ENCODE assay signal across 8 mouse cellular contexts in the genomic region with DNA sequence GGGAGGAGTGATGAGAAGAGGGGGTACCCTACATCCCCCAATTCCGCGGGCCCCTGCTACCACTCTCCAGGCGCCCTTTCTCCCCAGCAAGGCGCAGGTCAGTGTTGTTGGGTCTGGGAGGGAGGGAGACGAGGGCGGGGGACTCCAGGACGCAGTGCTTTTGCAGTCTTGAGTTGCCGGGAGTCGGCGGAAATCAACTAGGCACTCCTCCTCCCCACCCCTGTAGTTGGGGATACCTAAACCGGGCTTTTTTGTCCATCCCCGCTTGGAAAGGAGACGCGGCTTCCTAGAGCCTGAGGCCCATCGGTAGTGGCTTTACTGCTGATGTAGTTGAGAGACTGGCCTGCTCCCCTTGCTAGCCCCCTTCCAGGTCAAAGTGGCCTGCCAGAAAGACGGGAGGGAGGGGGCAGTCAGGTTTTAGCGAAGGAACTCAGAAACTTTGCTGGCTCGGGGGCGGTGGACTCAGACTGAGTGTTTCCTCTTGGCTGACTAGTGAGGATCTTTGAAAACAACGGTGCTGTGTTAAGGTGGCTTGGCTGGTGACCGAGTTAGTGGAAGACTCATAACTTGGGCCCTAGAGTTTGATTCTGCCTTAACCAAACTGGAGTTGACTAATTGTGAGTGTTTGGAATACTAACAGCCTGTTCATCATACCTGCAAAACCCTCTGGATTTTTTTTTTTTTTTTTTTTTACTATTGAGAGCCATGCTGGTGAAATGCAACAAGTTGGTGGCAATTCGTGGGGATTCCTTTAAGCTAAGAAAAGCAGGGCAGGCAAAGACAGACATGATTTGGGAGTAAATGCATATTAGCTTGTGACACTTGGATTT. TPM values are rescaled to one million over a fixed set of nuclear protein-coding genes. Genes with fewer than 3 reads are reported as not detected.
A peak's percentile ranks its signal among the peaks of the same experiment; 100 is the strongest.
DNase-seq lines count a peak whose midpoint lies in the region; ATAC-seq and TF ChIP-seq lines count a peak whose summit lies in the region.

No protein-coding gene starts in this region.

- ATAC-seq in hindbrain, embryonic 11.5 days (ENCODE audit: low FRiP score): peak; percentile 78
- peak; percentile 51 for ATAC-seq in liver, postnatal 0 days

- peak; percentile 47 to 56 for DNase-seq in layer of hippocampus, postnatal 10 days (ENCODE audit: low spot score in 2 of 2)
- DNase-seq in layer of hippocampus, postnatal 25 days (ENCODE audit: extremely low spot score in 1 of 2, low spot score in 1 of 2): no peak
- DNase-seq in MEL (ENCODE audit: low read depth, low spot score): peak; percentile 67
- peak; percentile 72 for DNase-seq in hindbrain, embryonic 11.5 days (ENCODE audit: low spot score)
- DNase-seq in liver, postnatal 0 days: no peak
- DNase-seq in spleen, postnatal 36 days (ENCODE audit: low spot score in 2 of 2): peak; percentile 22 to 31
- no peak for DNase-seq in adrenal gland, adult 18-20 months (ENCODE audit: low spot score in 2 of 2)

- peaks cover 1% of the 10 kb centered on the region; the same call in 1 of the 2 replicates for H3K79me2 ChIP-seq in MEL (ENCODE audit: control insufficient read depth, insufficient read depth, low read length, poor library complexity)

- TF ChIP-seq RAD21 in MEL (IDR thresholded peaks at IDR 0.05; ENCODE audit: low read depth, low read length): no peak

- H3K27ac ChIP-seq in MEL (ENCODE audit: control insufficient read depth, low read depth, low read length): peak overlapping the region; percentile 48; the same call in 1 of the 2 replicates
- peak overlapping the region; percentile 75 for H3K27ac ChIP-seq in cortical plate, adult 2 months (ENCODE audit: insufficient read depth, low read length)
- peak overlapping the region; percentile 44; the same call in 1 of the 2 replicates for H3K27ac ChIP-seq in hindbrain, embryonic 11.5 days (ENCODE audit: low read depth, low read length)
- peak overlapping the region; percentile 11 for H3K27ac ChIP-seq in liver, postnatal 0 days (ENCODE audit: low read depth)

- H3K9ac ChIP-seq in MEL (ENCODE audit: control insufficient read depth, low read depth, low read length, poor library complexity, severe bottlenecking): peak overlapping the region; percentile 88
- H3K9ac ChIP-seq in hindbrain, embryonic 11.5 days (ENCODE audit: low read depth, low read length): peak overlapping the region; percentile 72
- H3K9ac ChIP-seq in liver, postnatal 0 days (replicated peaks): peak overlapping the region; percentile 63

- peaks cover 4 to 12% of the 10 kb centered on the region in 2 experiments; a peak in 3 of 4 replicates for H3K4me1 ChIP-seq in MEL (ENCODE audit: control insufficient read depth in 1 of 2, insufficient read depth in 2 of 2, low read length in 2 of 2)
- peaks cover 2% of the 10 kb centered on the region; the same call in 1 of the 2 replicates for H3K4me1 ChIP-seq in cortical plate, adult 2 months (ENCODE audit: control insufficient read depth, insufficient read depth, low read length)
- 0 out of 2 replicates have a peak, but pooled peaks cover 3% of the 10 kb centered on the region for H3K4me1 ChIP-seq in hindbrain, embryonic 11.5 days (replicated peaks; ENCODE audit: control insufficient read depth, insufficient read depth, low read length)
- peaks cover 12% of the 10 kb centered on the region for H3K4me1 ChIP-seq in liver, postnatal 0 days (ENCODE audit: insufficient read depth)

- H3K4me2 ChIP-seq in hindbrain, embryonic 11.5 days (replicated peaks; ENCODE audit: low read depth, low read length): peak overlapping the region; percentile 75
- H3K4me2 ChIP-seq in liver, postnatal 0 days (ENCODE audit: low read depth, low read length): peak overlapping the region; percentile 88

- no peaks in the 10 kb centered on the region for H3K9me3 ChIP-seq in MEL (replicated peaks; ENCODE audit: insufficient read depth, low read length)
- no peaks in the 10 kb centered on the region for H3K9me3 ChIP-seq in hindbrain, embryonic 11.5 days (ENCODE audit: control insufficient read depth, low read length)
- no peaks in the 10 kb centered on the region for H3K9me3 ChIP-seq in liver, postnatal 0 days (ENCODE audit: low read length)

- TF ChIP-seq EP300 in MEL (IDR thresholded peaks at IDR 0.05; ENCODE audit: low read depth in 1 of 2, low read length in 2 of 2): no peak; a peak in 1 of 4 replicates
- TF ChIP-seq EP300 in liver, postnatal 0 days (IDR thresholded peaks at IDR 0.05; ENCODE audit: low read depth): no peak

- peaks cover 5 to 6% of the 10 kb centered on the region in 2 experiments for H3K27me3 ChIP-seq in MEL (ENCODE audit: control insufficient read depth in 1 of 2, insufficient read depth in 2 of 2, low read length in 2 of 2)
- H3K27me3 ChIP-seq in hindbrain, embryonic 11.5 days (ENCODE audit: control insufficient read depth, insufficient read depth, low read length): no peaks in the 10 kb centered on the region
- no peaks in the 10 kb centered on the region for H3K27me3 ChIP-seq in liver, postnatal 0 days (ENCODE audit: insufficient read depth, low read length)

- no peak for TF ChIP-seq CTCF in MEL (IDR thresholded peaks at IDR 0.05 in 2 of 3, conservative IDR thresholded peaks at IDR 0.05 in 1 of 3; ENCODE audit: control insufficient read depth in 1 of 3, insufficient read depth in 1 of 3, low read depth in 2 of 3, low read length in 3 of 3, poor library complexity in 1 of 3, severe bottlenecking in 1 of 3)
- TF ChIP-seq CTCF in cortical plate, adult 2 months (IDR thresholded peaks at IDR 0.05; ENCODE audit: extremely low read depth, insufficient read depth, low read length): no peak
- TF ChIP-seq CTCF in liver, postnatal 0 days (IDR thresholded peaks at IDR 0.05; ENCODE audit: low read depth): no peak

- peak overlapping the region; percentile 86 to 87 for H3K4me3 ChIP-seq in MEL (ENCODE audit: control insufficient read depth in 1 of 2, insufficient read depth in 1 of 2, low read depth in 2 of 2, low read length in 2 of 2)
- H3K4me3 ChIP-seq in cortical plate, adult 2 months (ENCODE audit: insufficient read depth, low read length): peak overlapping the region; percentile 80
- peak overlapping the region; percentile 49 for H3K4me3 ChIP-seq in hindbrain, embryonic 11.5 days (ENCODE audit: low read depth, low read length)
- peak overlapping the region; percentile 58 for H3K4me3 ChIP-seq in liver, postnatal 0 days (ENCODE audit: low read depth, low read length)

- 1% methylated on average over 20 of the region's 22 CpGs for WGBS in hindbrain, embryonic 11.5 days
- WGBS in liver, postnatal 0 days (ENCODE audit: insufficient replicate concordance): 4% methylated on average over 20 of the region's 22 CpGs

- TF ChIP-seq POLR2A in MEL (IDR thresholded peaks at IDR 0.05; ENCODE audit: control insufficient read depth in 1 of 2, insufficient read depth in 1 of 2, low read depth in 1 of 2, low read length in 2 of 2, poor library complexity in 1 of 2): no peak
- TF ChIP-seq POLR2A in cortical plate, adult 2 months (IDR thresholded peaks at IDR 0.05; ENCODE audit: extremely low read depth, insufficient read depth, low read length): no peak

- peaks cover 0 to 6% of the 10 kb centered on the region in 2 experiments; a peak in 2 of 4 replicates for H3K36me3 ChIP-seq in MEL (ENCODE audit: control insufficient read depth in 1 of 2, insufficient read depth in 2 of 2, low read length in 2 of 2)
- no peaks in the 10 kb centered on the region for H3K36me3 ChIP-seq in hindbrain, embryonic 11.5 days (ENCODE audit: control insufficient read depth, insufficient read depth, low read length)
- no peaks in the 10 kb centered on the region for H3K36me3 ChIP-seq in liver, postnatal 0 days (replicated peaks; ENCODE audit: insufficient read depth, low read length)

TF ChIP-seq in MEL, 35 proteins besides CTCF, POLR2A, EP300 and RAD21 (continues in another document):
- TF ChIP-seq TAL1 (IDR thresholded peaks at IDR 0.05; ENCODE audit: low read length) (no peak), BHLHE40 (IDR thresholded peaks at IDR 0.05; ENCODE audit: borderline replicate concordance, low read depth, low read length) (no peak), CHD2 (IDR thresholded peaks at IDR 0.05; ENCODE audit: low read length) (no peak), UBTF (IDR thresholded peaks at IDR 0.05; ENCODE audit: borderline replicate concordance, insufficient read depth, low read depth, low read length) (no peak), USF2 (IDR thresholded peaks at IDR 0.05; ENCODE audit: borderline replicate concordance in 1 of 2, insufficient read depth in 1 of 2, low read depth in 1 of 2, low read length in 2 of 2) (no peak)

RNA-seq across cellular contexts. Expression of a gene that starts 1.2 kb away (rescaled TPM):
- total RNA-seq in layer of hippocampus, postnatal 10 days (2021): 10 to 100 TPM; 53.0 to 59.9 TPM
- total RNA-seq in layer of hippocampus, postnatal 25 days (2021): 10 to 100 TPM; 61.5 to 66.5 TPM
- 3.4 and 3.8 TPM in 2 replicates for total RNA-seq in MEL (2012; rRNA removed)
- polyA plus RNA-seq in MEL (2012; ENCODE audit: insufficient read depth in 1 of 2, insufficient read length in 2 of 2, low read depth in 1 of 2, low replicate concordance in 2 of 2, missing spikeins in 1 of 2): 1 to 10 TPM in 1 of 2 experiments, not detected in 1; 8.3 TPM
- polyA plus RNA-seq in cortical plate, adult 2 months (2012; rRNA removed): 35.8 and 40.6 TPM in 2 replicates
- 8.0 and 8.2 TPM in 2 replicates for polyA plus RNA-seq in hindbrain, embryonic 11.5 days (2014; fragmentation: Nextera tagmentation; extraction: Ambion mirVana)
- polyA plus RNA-seq in liver, postnatal 0 days (2015; fragmentation: Nextera tagmentation; extraction: Ambion mirVana): 0.81 and 0.91 TPM in 2 replicates
- 10 to 100 TPM; 29.4 to 41.6 TPM for total RNA-seq in adrenal gland, adult 18-20 months (2021)

RNA-seq across cellular contexts. Expression of a gene that starts 31.3 kb away (rescaled TPM):
- 1 to 10 TPM in 1 of 2 experiments, under 1 TPM in 1; 0.75 to 1.8 TPM for total RNA-seq in layer of hippocampus, postnatal 10 days (2021)
- 1 to 10 TPM; 2.0 to 3.2 TPM for total RNA-seq in layer of hippocampus, postnatal 25 days (2021)
- not detected in 2 replicates for total RNA-seq in MEL (2012; rRNA removed)
- polyA plus RNA-seq in MEL (2012; ENCODE audit: insufficient read depth in 1 of 2, insufficient read length in 2 of 2, low read depth in 1 of 2, low replicate concordance in 2 of 2, missing spikeins in 1 of 2): not detected
- 1.4 and 2.1 TPM in 2 replicates for polyA plus RNA-seq in cortical plate, adult 2 months (2012; rRNA removed)
- polyA plus RNA-seq in hindbrain, embryonic 11.5 days (2014; fragmentation: Nextera tagmentation; extraction: Ambion mirVana): 0.43 and 1.5 TPM in 2 replicates
- polyA plus RNA-seq in liver, postnatal 0 days (2015; fragmentation: Nextera tagmentation; extraction: Ambion mirVana): 10.5 and 10.7 TPM in 2 replicates
- total RNA-seq in adrenal gland, adult 18-20 months (2021): 10 to 100 TPM; 12.9 to 18.0 TPM

RNA-seq across cellular contexts. Expression of a gene that starts 38.5 kb away (rescaled TPM):
- total RNA-seq in layer of hippocampus, postnatal 10 days (2021): 1 to 10 TPM; 6.8 to 8.2 TPM
- 1 to 10 TPM; 7.3 to 8.0 TPM for total RNA-seq in layer of hippocampus, postnatal 25 days (2021)
- total RNA-seq in MEL (2012; rRNA removed): 22.1 and 23.5 TPM in 2 replicates
- polyA plus RNA-seq in MEL (2012; ENCODE audit: insufficient read depth in 1 of 2, insufficient read length in 2 of 2, low read depth in 1 of 2, low replicate concordance in 2 of 2, missing spikeins in 1 of 2): 10 to 100 TPM in 1 of 2 experiments, not detected in 1; 26.3 TPM
- polyA plus RNA-seq in cortical plate, adult 2 months (2012; rRNA removed): 9.3 and 10.2 TPM in 2 replicates
- 13.2 and 14.5 TPM in 2 replicates for polyA plus RNA-seq in hindbrain, embryonic 11.5 days (2014; fragmentation: Nextera tagmentation; extraction: Ambion mirVana)
- 9.0 and 10.3 TPM in 2 replicates for polyA plus RNA-seq in liver, postnatal 0 days (2015; fragmentation: Nextera tagmentation; extraction: Ambion mirVana)
- total RNA-seq in adrenal gland, adult 18-20 months (2021): 10 to 100 TPM; 14.2 to 14.5 TPM

Comparison
In these comparisons a context has a peak if more than half of its experiments do, and no peak if none do; other contexts are left out.
1. DNase-seq: peak in layer of hippocampus, postnatal 10 days (2 of 2), MEL (single experiment), hindbrain, embryonic 11.5 days (single experiment) and spleen, postnatal 36 days (2 of 2); none in layer of hippocampus, postnatal 25 days (0 of 2), liver, postnatal 0 days (single experiment) and adrenal gland, adult 18-20 months (0 of 2).
2. H3K27ac ChIP-seq: peak in every context shown above with its lines; median percentile 75 in cortical plate, adult 2 months; 48 in MEL; 44 in hindbrain, embryonic 11.5 days; 11 in liver, postnatal 0 days.
3. Peak in every context shown above with its lines, with median percentiles within 50 percentile points of each other: H3K4me3 ChIP-seq and H3K9ac ChIP-seq.